Mouse (Mus musculus): ENCODE measurements around the gene Pstk.
"Not testable (repeated sequence)": the region's sequence is repeated elsewhere in the genome, so short reads cannot be mapped to it uniquely, and the experiment has no call there.

GRCm38 (mm10) chr7:131416742-131417141 lies 45.8 kb downstream of the Pstk start:
- TF ChIP-seq POLR2A (IDR thresholded peaks at IDR 0.05; ENCODE audit: borderline replicate concordance, insufficient read depth, low read length); CTCF (IDR thresholded peaks at IDR 0.05; ENCODE audit: borderline replicate concordance, insufficient read depth, low read depth, low read length): not testable (repeated sequence)
